Mouse (Mus musculus) neural tube, embryonic 15.5 days (tissue): ENCODE results near the gene Gm20388. TPM values are rescaled to one million over a fixed set of nuclear protein-coding genes. Genes with fewer than 3 reads are reported as not detected.

ENCODE experiments used
- ATAC-seq: fragments of 200-750 bp; cut with Nextera tagmentation; 2 replicates; pipeline ENCODE4 v1.8.0; 2017; ENCODE audit warnings: mild to moderate bottlenecking, moderate TSS enrichment, moderate library complexity; ENCODE audit not compliant: low FRiP score
- H3K27ac ChIP-seq: fragments of 300-500 bp; sonication (generic); replicated peaks from 2 replicates; pipeline ENCODE4 v1.5.1; 2015; ENCODE audit warnings: mild to moderate bottlenecking, inconsistent platforms
- H3K27me3 ChIP-seq: fragments of 300-500 bp; sonication (generic); replicated peaks from 2 replicates; pipeline ENCODE4 v1.6.1; 2015; ENCODE audit warnings: inconsistent platforms
- H3K36me3 ChIP-seq: fragments of 300-500 bp; sonication (generic); 2 replicates; pipeline ENCODE4 v1.6.1; 2015; ENCODE audit warnings: inconsistent platforms
- H3K4me1 ChIP-seq: fragments of 300-500 bp; sonication (generic); 2 replicates; pipeline ENCODE4 v1.6.1; 2015; ENCODE audit warnings: inconsistent platforms
- H3K4me2 ChIP-seq: fragments of 300-500 bp; sonication (generic); 2 replicates; pipeline ENCODE4 v1.6.1; 2015; ENCODE audit warnings: inconsistent platforms, mild to moderate bottlenecking, moderate library complexity
- H3K4me3 ChIP-seq: fragments of 300-500 bp; sonication (generic); replicated peaks from 2 replicates; pipeline ENCODE4 v1.5.1; 2015; ENCODE audit warnings: mild to moderate bottlenecking, inconsistent platforms
- H3K9ac ChIP-seq: fragments of 300-500 bp; sonication (generic); replicated peaks from 2 replicates; pipeline ENCODE4 v1.6.1; 2015; ENCODE audit warnings: mild to moderate bottlenecking, inconsistent platforms
- H3K9me3 ChIP-seq: fragments of 300-500 bp; sonication (generic); replicated peaks from 2 replicates; pipeline ENCODE4 v1.6.1; 2016; ENCODE audit warnings: inconsistent platforms
- WGBS: fragments of 180-500 bp; shearing (Covaris S2); methylation state at CpG from one replicate; pipeline ENCODE4 v1.1.7; 2015; ENCODE audit warnings: mixed read lengths; 5-methylcytosine and 5-hydroxymethylcytosine counted together
- polyA plus RNA-seq: library from polyadenylated mRNA; unstranded; fragments of >200 nt; fragmentation: Nextera tagmentation; extraction: Ambion mirVana; gene quantifications from 2 replicates; pipeline ENCODE4 v1.2.1, GENCODE M21; 2015

Gm20388 gene
- polyA plus RNA-seq, 1 experiment from 2014 or later, result not detected

GRCm38 (mm10) chr8:120515650-120516049 is 605.0 kb downstream of the Gm20388 start:
- 80% methylated on average over 6 of the region's 6 CpGs for WGBS
- H3K4me2 ChIP-seq, result no peak overlapping the region
- no peaks in the 10 kb centered on the region for H3K27me3 ChIP-seq
- 0 out of 2 replicates have a peak overlapping the region, but pooled peaks have one; percentile 13 for H3K27ac ChIP-seq
- no peak overlapping the region for H3K9ac ChIP-seq
- peaks cover 100% of the 10 kb centered on the region for H3K4me1 ChIP-seq
- H3K9me3 ChIP-seq, result no peaks in the 10 kb centered on the region
- no peaks in the 10 kb centered on the region for H3K36me3 ChIP-seq
- no peak overlapping the region for H3K4me3 ChIP-seq
- no peak for ATAC-seq

- Histone ChIP-seq H3K4me3 (no peak overlapping the region), H3K9ac (no peak overlapping the region), H3K36me3 (no peaks in the 10 kb centered on the region), H3K27me3 (no peaks in the 10 kb centered on the region), H3K27ac (peak overlapping the region; percentile 60), H3K9me3 (no peaks in the 10 kb centered on the region), H3K4me2 (peak overlapping the region; percentile 26), H3K4me1 (peaks cover 100% of the 10 kb centered on the region)
- 13% methylated on average over 11 of the region's 12 CpGs for WGBS
- ATAC-seq, result no peak
Measured at GRCm38 (mm10) chr8:120516182-120516755, 605.6 kb downstream of the Gm20388 start.

DNA sequence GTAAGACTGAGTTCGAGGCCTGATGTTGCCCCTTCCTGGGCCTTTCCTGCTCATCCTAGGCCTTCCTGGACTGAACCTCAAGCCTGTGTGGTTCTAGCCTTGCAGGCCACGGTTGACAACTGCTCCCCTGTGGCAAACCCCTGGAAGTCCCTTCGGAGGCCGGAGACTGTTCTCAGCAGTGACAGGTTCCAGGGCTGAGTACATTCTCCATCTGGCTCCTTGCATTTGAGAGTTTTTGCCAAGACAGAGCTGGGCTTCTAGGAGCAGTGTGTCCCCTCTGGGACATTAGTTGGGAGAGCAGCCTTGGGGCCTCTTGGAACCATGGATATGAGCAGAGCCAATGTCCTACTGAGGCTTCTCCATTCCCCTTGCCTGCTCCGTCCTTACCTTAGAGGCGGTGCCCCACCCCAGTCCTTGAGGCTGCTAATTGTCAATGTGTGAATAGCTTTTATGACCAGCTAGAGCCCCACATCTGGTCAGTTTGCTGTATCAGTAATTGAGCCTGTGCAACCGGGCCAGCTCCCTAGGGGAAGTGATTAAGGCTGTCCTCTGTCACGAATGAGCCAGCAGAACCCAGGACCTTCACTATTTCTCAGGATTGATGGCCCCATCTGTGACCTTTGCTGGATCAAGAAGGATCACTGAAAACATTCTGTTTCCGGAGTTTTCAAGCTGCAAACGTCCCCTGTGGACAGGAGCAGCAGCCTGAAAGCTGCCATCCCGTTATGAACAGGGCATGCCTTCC is 607.2 kb downstream of the Gm20388 start:
- Histone ChIP-seq H3K27ac (peak overlapping the region; percentile 60), H3K36me3 (no peaks in the 10 kb centered on the region), H3K9ac (no peak overlapping the region), H3K27me3 (no peaks in the 10 kb centered on the region), H3K4me3 (no peak overlapping the region), H3K9me3 (no peaks in the 10 kb centered on the region), H3K4me1 (peaks cover 97% of the 10 kb centered on the region), H3K4me2 (no peak overlapping the region)
- no peak for ATAC-seq
- 27% methylated on average over 11 of the region's 11 CpGs for WGBS

DNA sequence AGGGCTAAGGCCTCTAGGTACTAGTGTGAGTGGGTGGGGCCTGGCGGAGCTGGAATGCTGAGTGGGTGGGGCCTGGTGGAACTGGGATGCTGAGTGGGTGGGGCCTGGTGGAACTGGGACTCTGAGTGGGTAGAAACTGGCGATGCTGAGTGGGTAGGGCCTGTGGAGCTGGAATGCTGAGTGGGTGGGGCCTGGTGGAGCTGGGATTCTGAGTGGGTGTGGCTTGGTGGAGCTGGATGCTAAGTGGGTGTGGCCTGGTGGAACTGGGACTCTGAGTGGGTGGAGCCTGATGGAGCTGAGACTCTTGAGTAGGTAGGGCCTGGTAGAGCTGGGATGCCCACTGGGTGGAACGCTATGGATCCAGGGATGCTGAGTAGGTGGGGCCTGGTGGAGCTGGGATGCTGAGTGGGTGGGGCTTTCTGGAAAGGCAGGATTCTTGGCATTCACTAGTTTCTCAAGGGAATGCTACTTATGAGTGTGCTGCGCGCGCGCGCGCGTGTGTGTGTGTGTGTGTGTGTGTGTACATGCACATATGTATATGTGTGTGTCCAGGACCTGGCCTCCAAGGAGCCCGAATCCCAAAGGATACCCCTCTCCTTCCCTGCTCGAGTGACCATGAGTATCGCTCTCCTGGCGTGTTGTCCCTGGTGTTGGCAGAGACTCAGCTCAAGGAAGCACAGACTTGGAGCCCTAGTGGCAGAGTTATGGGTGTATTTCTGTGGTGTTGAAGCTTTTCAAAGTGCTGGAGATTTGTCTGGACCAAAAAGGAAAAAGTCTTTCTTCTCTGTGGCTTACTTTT is 608.3 kb downstream of the Gm20388 start:
- peaks cover 96% of the 10 kb centered on the region for H3K4me1 ChIP-seq

DNA sequence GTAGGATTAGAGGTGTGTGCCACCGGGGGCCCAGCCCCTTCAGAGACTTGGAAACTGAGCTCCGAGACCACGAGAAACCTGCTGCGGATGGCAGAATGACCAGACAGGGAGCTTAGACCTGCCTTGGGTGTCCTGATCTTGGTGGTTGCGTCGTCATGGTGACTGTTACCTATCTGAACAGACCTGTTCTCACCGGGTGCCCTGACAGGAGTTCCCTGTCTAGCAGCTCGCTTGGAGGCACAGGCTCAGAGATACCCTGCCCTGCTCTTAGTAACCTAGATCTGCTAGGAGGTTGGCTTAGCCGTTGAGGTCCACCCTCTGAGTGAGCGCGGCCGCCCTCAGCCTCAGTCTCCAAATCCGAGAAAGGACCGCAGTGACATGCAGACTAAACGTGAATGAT is 609.6 kb downstream of the Gm20388 start:
- Histone ChIP-seq H3K4me2 (peak overlapping the region; percentile 30; the same call in 1 of the 2 replicates), H3K27me3 (no peaks in the 10 kb centered on the region), H3K36me3 (no peaks in the 10 kb centered on the region), H3K27ac (peak overlapping the region; percentile 76), H3K4me3 (no peak overlapping the region), H3K9ac (0 out of 2 replicates have a peak overlapping the region, but pooled peaks have one; percentile 28), H3K9me3 (no peaks in the 10 kb centered on the region), H3K4me1 (peaks cover 95% of the 10 kb centered on the region)
- 69% methylated on average over 15 of the region's 15 CpGs for WGBS
- ATAC-seq, result no peak

More for the DNA sequence above, 608.3 kb downstream of the Gm20388 start:
- Histone ChIP-seq H3K4me3 (no peak overlapping the region), H3K27ac (0 out of 2 replicates have a peak overlapping the region, but pooled peaks have one; percentile 38), H3K36me3 (no peaks in the 10 kb centered on the region), H3K27me3 (no peaks in the 10 kb centered on the region), H3K4me2 (no peak overlapping the region), H3K9me3 (no peaks in the 10 kb centered on the region), H3K9ac (no peak overlapping the region)
- WGBS, result 58% methylated on average over 14 of the region's 14 CpGs
- ATAC-seq, result no peak

DNA sequence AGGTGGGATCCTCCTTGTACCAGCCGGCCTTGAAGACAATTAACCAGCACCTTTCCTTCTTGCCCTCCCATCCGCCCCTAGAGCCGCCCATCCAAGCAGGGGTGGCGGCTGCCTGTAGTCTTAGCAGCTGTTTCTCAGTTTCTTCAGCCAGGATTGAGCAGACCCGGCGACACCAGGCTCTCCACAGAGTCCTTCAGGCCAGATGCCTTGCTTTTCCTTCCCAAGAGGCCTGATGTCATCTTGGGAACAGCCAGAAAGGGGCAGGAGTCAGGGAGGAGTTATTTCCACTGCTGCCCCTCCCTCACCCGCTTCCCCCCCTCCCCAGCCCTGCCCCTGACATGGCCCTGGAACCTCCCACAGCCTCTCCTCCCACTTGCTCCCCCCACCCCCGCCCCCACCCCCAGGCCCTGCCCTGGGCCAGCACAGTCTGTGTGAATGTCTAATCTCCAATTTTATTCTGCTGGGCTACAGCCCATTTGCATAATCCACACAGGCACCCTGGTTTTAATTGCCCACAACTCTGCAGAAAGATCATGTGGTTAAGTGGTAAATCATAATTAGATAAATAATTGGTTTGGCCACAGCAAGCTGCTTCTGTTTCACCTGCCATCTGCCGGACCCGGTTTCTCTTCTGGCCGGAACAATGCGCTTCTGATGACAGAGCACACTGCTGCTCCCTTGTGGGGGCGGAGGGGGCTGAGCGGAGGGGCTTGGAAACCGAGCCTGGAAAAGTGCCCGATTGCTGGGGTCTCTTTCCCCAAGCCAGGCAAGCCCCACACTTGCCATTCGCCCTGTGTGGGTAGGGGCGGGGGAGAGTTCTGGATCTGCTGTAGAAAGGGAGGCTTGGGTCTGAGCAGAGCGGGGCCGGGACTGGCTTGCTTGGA is 610.3 kb downstream of the Gm20388 start:
- 14% methylated on average over 20 of the region's 20 CpGs for WGBS
- H3K36me3 ChIP-seq, result no peaks in the 10 kb centered on the region

GRCm38 (mm10) chr8:120521591-120521965 is 610.9 kb downstream of the Gm20388 start:
- H3K27me3 ChIP-seq, result no peaks in the 10 kb centered on the region
- H3K9ac ChIP-seq, result 0 out of 2 replicates have a peak overlapping the region, but pooled peaks have one; percentile 28
- peak overlapping the region; percentile 30 for H3K4me2 ChIP-seq
- 22% methylated on average over 7 of the region's 7 CpGs for WGBS
- H3K4me1 ChIP-seq, result peaks cover 95% of the 10 kb centered on the region
- ATAC-seq, result no peak
- peak overlapping the region; percentile 76 for H3K27ac ChIP-seq
- H3K9me3 ChIP-seq, result no peaks in the 10 kb centered on the region
- H3K36me3 ChIP-seq, result no peaks in the 10 kb centered on the region
- no peak overlapping the region for H3K4me3 ChIP-seq

More for the DNA sequence above, 610.3 kb downstream of the Gm20388 start:
- ATAC-seq, result peak; percentile 54
- Histone ChIP-seq H3K9ac (peak overlapping the region; percentile 28; the same call in 1 of the 2 replicates), H3K4me2 (peak overlapping the region; percentile 30), H3K9me3 (no peaks in the 10 kb centered on the region), H3K4me1 (peaks cover 95% of the 10 kb centered on the region), H3K27me3 (no peaks in the 10 kb centered on the region), H3K27ac (peak overlapping the region; percentile 76), H3K4me3 (no peak overlapping the region)

DNA sequence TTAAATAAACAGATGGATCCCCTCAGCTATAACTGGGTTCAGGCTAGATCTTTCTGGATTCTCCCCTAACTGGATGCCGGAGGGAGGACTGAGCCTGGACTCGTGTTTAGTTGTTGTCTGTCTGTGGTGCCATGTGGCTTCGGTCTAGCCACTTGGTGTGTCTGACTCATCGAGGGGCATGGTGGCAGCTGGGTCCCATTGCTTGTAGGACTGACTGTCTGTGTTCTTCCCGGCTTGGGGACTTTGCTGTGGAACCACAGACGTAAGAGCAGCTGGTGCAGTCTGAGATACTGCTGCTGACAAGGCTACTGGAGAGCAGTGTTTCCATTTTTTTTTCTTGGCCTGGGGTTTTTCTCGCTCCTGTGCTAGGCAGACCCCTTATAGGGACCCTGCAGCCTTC is 613.0 kb downstream of the Gm20388 start:
- Histone ChIP-seq H3K27me3 (no peaks in the 10 kb centered on the region), H3K4me3 (no peak overlapping the region), H3K36me3 (no peaks in the 10 kb centered on the region), H3K27ac (no peak overlapping the region; the same call in 1 of the 2 replicates), H3K4me1 (peaks cover 95% of the 10 kb centered on the region), H3K4me2 (no peak overlapping the region), H3K9ac (no peak overlapping the region), H3K9me3 (no peaks in the 10 kb centered on the region)
- ATAC-seq, result no peak
- WGBS, result 37% methylated on average over 7 of the region's 7 CpGs

DNA sequence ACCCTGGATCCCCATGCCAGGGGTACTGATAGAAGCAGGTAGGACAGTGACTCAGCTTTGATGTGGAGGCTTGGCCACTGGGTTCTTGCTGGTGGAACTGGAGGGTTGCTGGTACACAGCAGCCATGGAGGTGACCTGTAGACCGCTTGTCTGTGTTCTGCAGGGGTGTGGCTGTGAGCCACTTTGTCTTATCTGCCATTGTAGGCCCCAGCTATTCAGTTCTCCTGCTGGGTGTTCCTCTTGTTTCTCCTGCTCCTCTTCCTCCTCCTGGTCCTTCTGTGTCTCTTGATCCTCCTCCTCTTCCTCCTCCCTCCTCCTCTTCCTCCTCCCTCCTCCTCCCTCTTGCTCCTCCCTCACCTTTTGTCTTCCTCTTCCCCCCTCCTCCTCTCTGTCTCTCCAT is 614.5 kb downstream of the Gm20388 start:
- peaks cover 81% of the 10 kb centered on the region for H3K4me1 ChIP-seq

DNA sequence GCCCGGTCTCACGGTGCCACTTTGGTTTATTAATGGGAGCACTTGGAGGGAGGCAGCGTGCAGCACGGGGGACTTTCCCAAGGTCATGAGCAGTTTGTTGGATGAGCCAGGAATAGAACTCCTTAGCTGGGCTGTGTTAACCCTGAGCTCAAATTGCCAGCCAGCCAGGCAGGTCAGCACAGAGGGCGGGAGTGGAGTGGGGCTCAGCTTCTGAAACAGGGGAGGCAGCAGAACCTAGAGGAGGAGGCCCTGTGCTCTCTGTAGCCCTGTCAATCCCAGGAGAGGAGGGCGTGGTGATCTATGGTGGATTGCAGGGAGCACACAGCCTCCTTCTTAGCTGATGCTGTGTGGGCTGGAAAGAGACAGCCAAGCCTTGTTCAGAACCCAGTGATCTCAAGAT is 615.2 kb downstream of the Gm20388 start:
- WGBS, result 36% methylated on average over 6 of the region's 6 CpGs
- H3K9ac ChIP-seq, result no peak overlapping the region
- no peaks in the 10 kb centered on the region for H3K36me3 ChIP-seq
- H3K27ac ChIP-seq, result 0 out of 2 replicates have a peak overlapping the region, but pooled peaks have one; percentile 3
- ATAC-seq, result no peak; the same call in 1 of the 2 replicates
- peaks cover 74% of the 10 kb centered on the region for H3K4me1 ChIP-seq
- no peak overlapping the region for H3K4me2 ChIP-seq
- no peaks in the 10 kb centered on the region for H3K9me3 ChIP-seq
- H3K27me3 ChIP-seq, result no peaks in the 10 kb centered on the region
- no peak overlapping the region for H3K4me3 ChIP-seq

More for the DNA sequence above, 614.5 kb downstream of the Gm20388 start:
- Histone ChIP-seq H3K9me3 (no peaks in the 10 kb centered on the region), H3K36me3 (no peaks in the 10 kb centered on the region), H3K4me3 (no peak overlapping the region), H3K27ac (no peak overlapping the region), H3K9ac (no peak overlapping the region), H3K4me2 (no peak overlapping the region), H3K27me3 (no peaks in the 10 kb centered on the region)
- WGBS, result 63% methylated on average over 1 of the region's 1 CpGs
- no peak for ATAC-seq

GRCm38 (mm10) chr8:120526577-120526976 is 615.9 kb downstream of the Gm20388 start:
- peaks cover 73% of the 10 kb centered on the region for H3K4me1 ChIP-seq
- H3K4me2 ChIP-seq, result no peak overlapping the region
- 24% methylated on average over 4 of the region's 4 CpGs for WGBS
- no peaks in the 10 kb centered on the region for H3K9me3 ChIP-seq
- ATAC-seq, result no peak
- no peak overlapping the region for H3K9ac ChIP-seq
- H3K27ac ChIP-seq, result no peak overlapping the region
- H3K36me3 ChIP-seq, result no peaks in the 10 kb centered on the region
- no peak overlapping the region for H3K4me3 ChIP-seq
- H3K27me3 ChIP-seq, result no peaks in the 10 kb centered on the region
